Mouse (Mus musculus): Measurements from ENCODE around the gene Pkp1. TPM values are rescaled to one million over a fixed set of nuclear protein-coding genes. Genes with fewer than 3 reads are reported as not detected.

Pkp1 gene
- 4.5 and 9.0 TPM in 2 replicates for polyA plus RNA-seq (2012; rRNA removed; ENCODE audit: low replicate concordance)

DNA sequence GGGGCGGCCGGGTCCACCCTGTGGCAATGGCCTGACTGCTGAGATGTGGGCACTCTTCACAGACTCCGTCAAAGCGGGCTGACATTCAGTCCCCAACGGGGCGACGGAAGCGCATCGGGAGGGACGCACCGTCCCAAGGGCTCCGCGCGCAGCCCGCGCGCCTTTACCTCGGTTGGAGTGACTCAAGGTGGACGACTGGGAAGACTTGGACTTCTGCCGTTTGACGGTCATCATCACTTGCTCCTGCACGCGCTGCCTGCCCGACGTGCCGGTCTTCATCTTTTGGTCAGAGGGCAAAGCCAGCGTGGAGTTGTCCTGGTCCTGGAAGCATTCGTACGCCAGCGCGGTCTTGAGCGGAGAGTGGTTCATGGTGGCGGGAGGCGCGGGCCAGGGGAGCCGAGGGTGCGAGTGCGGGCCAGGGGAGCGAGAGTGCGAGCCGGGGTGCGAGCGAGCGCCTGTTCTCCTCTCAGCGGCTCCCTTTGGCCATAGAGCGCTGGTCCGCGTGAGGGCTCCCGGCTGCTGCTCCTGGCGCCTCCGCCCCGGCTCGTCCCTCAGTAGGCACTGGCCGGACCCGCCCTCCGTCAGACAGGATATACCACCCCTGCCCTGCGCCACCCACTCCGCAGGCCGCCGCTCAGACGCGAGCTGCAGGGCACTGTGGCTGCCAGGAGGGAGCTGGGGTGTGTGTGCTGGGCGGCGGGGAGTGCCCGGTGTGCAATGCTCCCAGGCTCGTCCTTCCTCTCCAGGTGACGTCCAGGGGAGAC is at the start of gene Pkp1:
Pkp1 (minus strand) TSS at position 564 of the 764 bp plus-strand sequence.

DNA sequence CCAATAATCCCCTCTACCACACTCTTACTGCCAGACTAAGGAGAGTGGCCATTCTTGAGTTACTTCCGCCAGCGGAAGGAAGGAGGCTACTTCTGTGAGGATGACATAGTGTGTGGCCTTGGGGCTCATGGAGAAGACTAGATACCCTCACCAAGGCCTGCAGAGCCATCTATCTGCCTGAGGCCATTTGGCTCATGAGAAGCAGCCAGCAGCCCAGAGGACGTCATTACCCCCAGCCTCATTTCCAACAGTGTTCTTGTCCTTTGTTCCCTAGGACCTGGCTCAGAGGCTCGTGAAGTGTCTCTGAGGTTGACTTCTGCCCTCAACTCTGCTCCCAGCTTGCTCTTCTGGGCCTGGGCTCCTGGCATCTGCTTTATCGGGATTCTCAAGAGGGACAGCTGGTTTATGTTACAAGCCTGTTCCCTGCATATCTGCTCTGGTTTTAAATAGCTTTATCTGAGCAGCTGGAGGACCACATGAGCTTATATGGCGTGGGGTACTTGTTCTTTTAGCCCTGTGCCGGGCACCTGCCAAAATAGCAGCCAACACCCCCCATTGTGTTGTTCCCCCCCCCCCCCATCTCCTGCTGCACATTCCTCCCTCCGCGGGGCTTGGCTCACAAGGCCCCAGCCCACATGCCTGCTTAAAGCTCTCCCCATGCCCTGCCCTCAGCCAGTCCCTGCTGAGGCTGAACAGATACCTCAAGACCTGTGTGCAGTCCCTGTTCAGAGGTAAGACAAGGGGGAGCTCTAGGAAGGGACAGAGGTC is 83.1 kb downstream of the Pkp1 start, which contains the start of gene Tnnt2:
Tnnt2 (plus strand) TSS at position 639 of the 768 bp plus-strand sequence.

Other genes starting within 250 kb of the Pkp1 start
- gene Csrp1, start 199.1 kb downstream of the Pkp1 start, polyA plus RNA-seq (2012; rRNA removed; ENCODE audit: low replicate concordance) = 163 and 167 TPM in 2 replicates
- 12.2 and 23.2 TPM in 2 replicates for gene Phlda3, start 153.1 kb downstream of the Pkp1 start, polyA plus RNA-seq (2012; rRNA removed; ENCODE audit: low replicate concordance)
- gene Tnni1, start 139.8 kb downstream of the Pkp1 start, polyA plus RNA-seq (2012; rRNA removed; ENCODE audit: low replicate concordance) = 0.82 and 27.3 TPM in 2 replicates
- gene Lad1, start 100.6 kb downstream of the Pkp1 start, polyA plus RNA-seq (2012; rRNA removed; ENCODE audit: low replicate concordance) = 294 and 344 TPM in 2 replicates
- gene Tnnt2, start 82.9 kb downstream of the Pkp1 start, polyA plus RNA-seq (2012; rRNA removed; ENCODE audit: low replicate concordance) = 0.74 and 4.4 TPM in 2 replicates
- 0.07 TPM in 1 of 2 replicates, not detected in the other for gene Igfn1, start 87.1 kb upstream of the Pkp1 start, polyA plus RNA-seq (2012; rRNA removed; ENCODE audit: low replicate concordance)
- gene Tmem9, start 88.9 kb upstream of the Pkp1 start, polyA plus RNA-seq (2012; rRNA removed; ENCODE audit: low replicate concordance) = 22.3 and 33.2 TPM in 2 replicates
- gene Ascl5, start 131.6 kb upstream of the Pkp1 start, polyA plus RNA-seq (2012; rRNA removed; ENCODE audit: low replicate concordance) = not detected in 2 replicates
- gene Cacna1s, start 133.5 kb upstream of the Pkp1 start, polyA plus RNA-seq (2012; rRNA removed; ENCODE audit: low replicate concordance) = 2.1 and 2.7 TPM in 2 replicates
- 16.4 and 18.7 TPM in 2 replicates for gene Kif21b, start 212.2 kb upstream of the Pkp1 start, polyA plus RNA-seq (2012; rRNA removed; ENCODE audit: low replicate concordance)